Mouse (Mus musculus) lung, postnatal 14 days (tissue): ENCODE results near the gene Usp32.

ENCODE experiments used
- DNase-seq: peaks from one replicate; pipeline ENCODE4 v3.0.0; 2021

Usp32 gene

DNA sequence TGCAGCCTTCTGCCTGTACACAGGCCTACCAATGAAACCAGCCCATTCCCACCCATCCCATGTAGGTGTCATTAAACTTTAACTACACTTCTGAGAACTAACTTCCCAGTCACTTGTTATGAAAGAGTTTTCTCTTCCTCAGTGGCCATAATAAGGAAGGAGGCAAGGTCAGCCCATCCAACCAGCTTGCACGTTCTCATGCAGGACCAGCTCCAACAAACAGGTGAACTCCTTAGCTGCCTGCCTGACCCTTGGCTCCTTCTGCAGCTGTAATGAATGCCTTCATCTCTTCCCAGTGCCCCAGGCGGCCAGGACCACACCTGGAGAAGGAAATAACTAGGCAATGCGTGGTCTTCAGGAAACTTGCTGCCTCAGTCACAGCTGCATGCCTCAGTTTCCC, 194.1 kb downstream of the Usp32 start:
- no peak for DNase-seq

DNA sequence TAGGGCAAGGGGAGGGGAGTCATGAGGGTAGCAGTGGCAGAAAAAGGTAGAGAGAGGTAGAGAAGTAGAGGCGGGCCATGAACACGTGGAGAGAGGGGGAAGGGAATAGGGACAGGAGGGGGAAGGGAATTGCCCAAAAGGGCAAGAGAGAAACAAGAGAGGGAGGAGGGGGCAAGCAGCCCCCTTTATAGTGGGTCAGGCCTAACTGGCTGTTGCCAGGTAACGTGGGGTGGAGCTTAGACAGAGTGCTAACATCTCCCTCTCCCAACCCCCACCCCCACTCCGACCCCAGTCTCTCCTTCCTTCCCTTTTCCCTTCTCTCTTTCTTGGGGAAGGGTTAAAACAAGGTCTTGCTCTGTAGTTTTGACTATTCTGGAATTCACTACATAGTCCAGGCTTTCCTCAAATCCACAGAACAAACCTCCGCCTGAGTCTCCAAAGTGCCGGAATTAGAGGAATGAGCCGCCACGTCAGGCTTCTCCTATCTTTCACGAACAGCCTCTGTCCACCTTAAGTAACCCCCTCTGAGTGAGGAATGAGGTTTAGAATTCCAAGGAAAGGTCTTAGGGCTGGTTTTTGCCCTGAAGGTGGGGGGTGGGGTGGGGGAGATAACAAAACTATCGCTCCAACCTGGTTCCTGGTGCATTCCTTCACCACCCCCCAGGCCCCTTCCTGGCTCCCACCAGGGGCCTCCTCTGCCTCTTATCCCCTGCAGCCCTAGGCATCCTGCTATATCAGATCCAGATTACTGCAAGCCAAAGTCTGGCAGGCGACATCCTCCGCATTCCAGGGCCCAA, 195.1 kb downstream of the Usp32 start:
- no peak for DNase-seq

DNA sequence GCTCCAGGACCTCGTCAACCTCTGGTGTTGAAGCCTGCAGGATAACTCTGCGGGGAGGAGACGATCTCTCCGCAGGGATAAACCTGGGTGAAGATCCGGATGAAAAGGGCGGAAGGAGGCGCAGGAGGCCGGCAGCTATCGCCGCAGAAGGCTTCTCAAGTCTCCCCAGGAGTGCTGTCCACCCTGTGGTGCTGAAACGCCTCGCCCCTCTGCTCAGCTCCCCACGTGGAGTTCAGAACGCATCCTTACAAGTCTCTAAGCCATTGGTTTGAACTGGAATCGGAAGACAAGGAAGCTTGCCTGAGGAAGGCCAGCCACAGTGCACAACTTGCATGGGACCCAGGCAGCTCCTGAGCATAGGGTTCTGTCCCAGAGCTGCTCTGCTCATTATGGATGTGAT, 196.0 kb downstream of the Usp32 start:
- DNase-seq: peak; percentile 76

DNA sequence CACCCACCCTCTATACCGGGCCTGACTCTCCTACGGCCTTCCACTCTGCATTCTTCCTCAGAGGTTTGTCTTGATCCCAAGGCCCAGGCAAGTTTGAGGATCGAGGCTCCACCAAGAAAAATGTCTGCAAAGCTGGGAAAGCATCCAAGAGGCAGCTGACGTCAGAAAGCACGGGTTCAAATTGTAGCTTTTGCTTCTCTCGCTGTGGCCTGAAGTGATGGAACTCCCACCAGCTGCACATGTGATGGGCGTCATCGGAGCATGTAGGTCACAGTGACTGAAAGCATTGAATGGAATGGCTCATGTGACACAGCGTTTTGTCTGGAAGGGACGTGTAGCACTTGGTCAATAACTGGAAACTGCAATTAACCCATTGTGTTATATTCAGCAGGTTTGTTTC, 199.8 kb downstream of the Usp32 start:
- no peak for DNase-seq

DNA sequence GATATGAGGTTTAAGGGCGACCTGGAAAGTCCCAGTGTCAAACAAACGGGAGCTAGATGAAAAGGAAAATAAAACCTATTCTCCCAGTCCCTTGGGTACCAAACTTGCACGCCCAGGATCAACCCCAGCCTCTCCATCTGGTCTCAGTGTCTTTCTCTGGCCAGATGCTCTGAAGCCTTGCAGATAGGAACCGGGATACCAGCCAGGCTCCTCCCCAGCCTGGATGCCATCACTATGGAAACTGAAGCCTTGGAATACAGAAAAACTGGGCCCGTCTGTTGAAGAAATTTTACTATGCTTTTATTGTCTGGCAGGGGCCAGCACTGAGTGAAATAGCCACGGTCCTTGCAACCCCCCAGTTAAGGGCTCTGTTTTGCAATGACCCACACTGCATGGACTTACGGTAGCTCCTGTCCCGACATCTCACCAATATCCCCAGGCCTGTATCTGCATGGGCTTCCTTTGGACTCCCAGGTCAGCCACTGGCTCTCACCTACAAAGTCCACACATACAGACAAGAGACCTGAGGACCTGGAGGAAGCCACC, 200.4 kb downstream of the Usp32 start:
- no peak for DNase-seq
